Mouse (Mus musculus) forebrain, embryonic 12.5 days (tissue): ENCODE measurements at regions not wholly inside any gene's neighbourhood (a gene's known extent, or its start where the extent isn't known, plus 50 kb on each side); places are given as distances from the start of the nearest gene placed in this dataset.
A peak's percentile ranks its signal among the peaks of the same experiment; 100 is the strongest.

Experiments
- ATAC-seq: fragments of 200-750 bp; cut with Nextera tagmentation; 2 replicates; pipeline ENCODE4 v1.8.0; 2017; ENCODE audit warnings: moderate TSS enrichment; ENCODE audit not compliant: low FRiP score
- H3K27ac ChIP-seq: fragments of 300-500 bp; sonication (generic); 2 replicates; pipeline ENCODE4 v1.5.1; 2016; ENCODE audit warnings: mild to moderate bottlenecking
- H3K27me3 ChIP-seq: fragments of 300-500 bp; sonication (generic); 2 replicates; pipeline ENCODE4 v1.6.1; 2016; ENCODE audit warnings: mild to moderate bottlenecking
- H3K36me3 ChIP-seq: fragments of 300-500 bp; sonication (generic); replicated peaks from 2 replicates; pipeline ENCODE4 v1.6.1; 2016; ENCODE audit warnings: mild to moderate bottlenecking
- H3K4me1 ChIP-seq: fragments of 300-500 bp; sonication (generic); 2 replicates; pipeline ENCODE4 v1.6.1; 2016
- H3K4me2 ChIP-seq: fragments of 300-500 bp; sonication (generic); 2 replicates; pipeline ENCODE4 v1.6.1; 2016; ENCODE audit warnings: mild to moderate bottlenecking, moderate library complexity
- H3K4me3 ChIP-seq: fragments of 300-500 bp; sonication (generic); replicated peaks from 2 replicates; pipeline ENCODE4 v1.5.1; 2016; ENCODE audit warnings: mild to moderate bottlenecking
- H3K9ac ChIP-seq: fragments of 300-500 bp; sonication (generic); 2 replicates; pipeline ENCODE4 v1.6.1; 2016; ENCODE audit warnings: mild to moderate bottlenecking
- H3K9me3 ChIP-seq: fragments of 300-500 bp; sonication (generic); 2 replicates; pipeline ENCODE4 v1.6.1; 2016
- WGBS: fragments of 180-500 bp; shearing (Covaris S2); methylation state at CpG from one replicate; pipeline ENCODE4 v1.1.7; 2016; 5-methylcytosine and 5-hydroxymethylcytosine counted together

DNA sequence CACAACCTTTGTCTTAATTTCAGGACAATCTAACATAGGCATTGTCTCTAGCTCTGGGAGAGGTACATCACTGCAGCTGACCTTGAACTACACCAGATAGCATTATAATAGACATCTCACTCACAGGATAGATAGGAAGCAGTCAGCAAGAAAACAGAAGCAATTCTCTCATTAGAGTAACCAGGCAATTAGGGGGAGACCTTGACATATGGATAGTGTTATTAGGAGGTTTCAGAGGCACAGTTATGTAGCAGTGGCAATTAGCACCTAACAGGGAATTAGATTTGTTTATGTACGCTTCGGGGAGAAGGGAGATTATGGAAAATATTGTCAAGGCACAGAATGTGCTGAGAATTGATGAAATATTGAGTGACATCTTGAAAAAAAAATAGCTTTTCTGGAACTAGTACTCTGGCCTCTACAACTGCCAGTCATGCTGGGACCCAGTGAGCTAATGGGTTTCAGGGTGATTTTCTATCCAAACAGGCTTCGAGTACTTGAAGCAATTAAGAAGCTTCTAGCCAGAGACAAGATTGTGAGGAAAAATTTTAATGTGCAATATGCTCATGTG, 216.8 kb upstream of the Aco1 start:
- ATAC-seq, result peak; percentile 49; the same call in 1 of the 2 replicates
- no peaks in the 10 kb centered on the region for H3K4me1 ChIP-seq
- H3K4me2 ChIP-seq, result no peak overlapping the region
- H3K9ac ChIP-seq, result no peak overlapping the region
- WGBS, result 69% methylated on average over 3 of the region's 3 CpGs
- no peak overlapping the region for H3K4me3 ChIP-seq
- no peaks in the 10 kb centered on the region for H3K36me3 ChIP-seq
- H3K9me3 ChIP-seq, result no peaks in the 10 kb centered on the region
- no peak overlapping the region for H3K27ac ChIP-seq
- no peaks in the 10 kb centered on the region for H3K27me3 ChIP-seq

DNA sequence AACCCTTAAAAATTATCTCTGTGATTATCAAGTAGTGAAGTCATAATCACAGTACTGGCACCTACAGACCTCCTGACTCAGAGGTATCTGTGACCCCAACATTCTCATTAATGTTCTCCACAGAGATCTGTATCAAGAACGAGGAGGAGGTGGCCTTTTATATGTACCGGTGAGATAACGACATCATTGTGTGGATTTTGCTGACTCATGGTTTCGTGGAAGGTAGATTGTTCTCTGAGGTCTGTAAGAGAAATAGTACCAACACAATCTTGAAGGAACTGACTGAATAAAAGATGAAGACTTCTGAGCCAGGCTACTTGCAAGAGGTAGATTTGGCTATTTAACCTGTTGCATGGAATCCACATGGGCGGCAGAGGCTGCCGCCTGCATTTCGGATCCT, 216.3 kb upstream of the Aco1 start:
- Histone ChIP-seq H3K4me2 (no peak overlapping the region), H3K27me3 (no peaks in the 10 kb centered on the region), H3K4me3 (no peak overlapping the region), H3K4me1 (no peaks in the 10 kb centered on the region), H3K9ac (no peak overlapping the region), H3K36me3 (no peaks in the 10 kb centered on the region), H3K27ac (no peak overlapping the region), H3K9me3 (no peaks in the 10 kb centered on the region)
- WGBS, result 88% methylated on average over 7 of the region's 7 CpGs
- no peak for ATAC-seq

DNA sequence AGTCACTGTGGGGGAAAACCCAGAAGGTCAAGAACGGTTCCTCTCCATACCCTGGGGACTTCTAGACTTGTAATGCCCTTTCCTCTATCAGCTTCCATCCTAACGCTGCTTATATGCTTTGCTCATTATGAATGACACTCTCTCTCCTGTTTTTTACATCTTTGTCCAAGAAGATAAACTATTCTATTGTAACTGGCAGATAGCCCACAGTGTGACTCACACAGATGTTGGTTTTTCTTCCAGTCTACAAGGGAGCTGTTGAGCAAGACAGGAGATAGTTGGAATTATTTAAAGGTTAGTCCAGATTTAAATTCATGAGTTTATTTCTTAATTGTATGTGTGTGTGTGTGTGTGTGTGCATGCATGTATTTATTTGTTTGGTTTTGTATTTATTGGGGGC, 214.4 kb upstream of the Aco1 start:
- H3K9ac ChIP-seq, result no peak overlapping the region
- WGBS, result 92% methylated on average over 2 of the region's 2 CpGs
- H3K4me3 ChIP-seq, result no peak overlapping the region
- H3K4me2 ChIP-seq, result no peak overlapping the region
- H3K4me1 ChIP-seq, result no peaks in the 10 kb centered on the region
- H3K27ac ChIP-seq, result no peak overlapping the region
- no peaks in the 10 kb centered on the region for H3K9me3 ChIP-seq
- no peak for ATAC-seq
- H3K36me3 ChIP-seq, result no peaks in the 10 kb centered on the region
- H3K27me3 ChIP-seq, result no peaks in the 10 kb centered on the region

DNA sequence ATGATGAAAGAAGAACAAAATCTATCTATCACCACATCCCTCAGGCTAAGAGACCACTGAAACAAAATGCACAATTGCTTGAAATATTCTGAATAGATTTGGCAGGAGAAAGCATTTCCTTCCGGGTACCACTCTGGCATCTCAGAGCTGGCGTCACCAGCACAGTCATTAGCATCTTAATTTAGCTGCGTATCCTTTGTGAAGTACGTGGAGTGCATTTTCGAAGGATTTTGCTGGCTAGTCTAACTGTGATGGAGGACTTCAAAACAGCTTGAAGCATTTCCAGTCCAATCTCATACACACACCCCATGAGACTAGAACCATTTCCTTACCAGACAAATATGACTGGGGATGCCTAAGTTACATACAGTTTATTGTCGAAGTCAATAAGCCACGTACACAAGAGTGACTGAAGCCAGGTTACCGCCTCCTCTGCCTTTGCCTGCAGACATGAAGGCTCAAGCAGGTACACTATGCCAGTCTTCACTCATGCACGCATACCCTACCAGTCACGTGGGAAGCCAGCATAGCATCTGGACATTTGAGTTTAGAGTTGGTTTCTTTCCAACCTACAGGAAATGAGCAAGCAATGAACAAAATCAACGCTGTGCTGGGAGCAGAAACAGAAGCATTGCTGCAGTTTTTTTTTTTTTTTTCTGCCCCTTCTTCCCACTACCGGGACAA, 208.7 kb upstream of the Aco1 start:
- Histone ChIP-seq H3K4me1 (no peaks in the 10 kb centered on the region), H3K36me3 (no peaks in the 10 kb centered on the region), H3K4me3 (no peak overlapping the region), H3K9me3 (no peaks in the 10 kb centered on the region), H3K9ac (no peak overlapping the region), H3K4me2 (no peak overlapping the region), H3K27me3 (no peaks in the 10 kb centered on the region), H3K27ac (no peak overlapping the region)
- 87% methylated on average over 12 of the region's 12 CpGs for WGBS
- no peak for ATAC-seq

DNA sequence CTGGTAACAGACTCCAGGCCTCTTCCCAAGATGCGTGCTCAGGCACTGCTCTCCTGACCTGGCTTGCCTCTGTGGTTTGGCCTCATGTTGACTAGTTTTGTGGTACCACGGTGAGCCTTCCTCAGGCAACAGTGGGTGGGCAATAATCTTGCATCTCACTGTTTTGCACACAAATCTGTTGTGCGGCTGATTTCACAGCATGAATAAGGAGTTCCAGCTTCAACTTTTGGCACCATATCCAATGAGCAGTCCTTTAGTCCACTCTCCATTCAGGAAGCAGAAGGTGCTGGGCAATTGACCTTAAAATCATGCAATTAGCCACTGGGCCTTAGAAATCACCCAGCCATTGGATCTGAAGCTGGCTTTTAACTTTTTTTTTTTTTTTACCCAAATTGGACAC, 184.2 kb upstream of the Aco1 start:
- H3K36me3 ChIP-seq, result no peaks in the 10 kb centered on the region
- no peak for ATAC-seq
- H3K9ac ChIP-seq, result no peak overlapping the region
- no peak overlapping the region for H3K4me3 ChIP-seq
- no peaks in the 10 kb centered on the region for H3K9me3 ChIP-seq
- 83% methylated on average over 3 of the region's 3 CpGs for WGBS
- no peaks in the 10 kb centered on the region for H3K4me1 ChIP-seq
- no peak overlapping the region for H3K27ac ChIP-seq
- H3K27me3 ChIP-seq, result no peaks in the 10 kb centered on the region
- no peak overlapping the region for H3K4me2 ChIP-seq

DNA sequence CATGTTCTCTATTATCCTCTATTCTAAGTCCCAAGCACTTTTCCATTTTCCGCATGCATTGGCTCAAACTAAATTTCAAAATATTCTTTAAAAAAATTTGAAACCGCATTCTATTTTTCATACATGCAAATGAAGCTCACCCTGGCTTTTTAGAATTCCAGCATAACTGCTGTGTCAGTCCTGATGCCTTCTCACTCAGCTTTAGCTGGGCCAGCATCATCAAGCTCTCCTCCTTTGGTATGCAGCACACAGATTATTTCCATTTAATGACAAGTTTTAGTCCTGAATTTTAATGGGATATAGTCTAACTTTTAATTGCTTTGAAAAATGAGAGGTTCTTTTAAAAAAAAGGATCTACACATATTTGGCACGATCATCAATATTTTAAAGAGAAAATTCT, 174.9 kb upstream of the Aco1 start:
- ATAC-seq, result no peak
- H3K27me3 ChIP-seq, result no peaks in the 10 kb centered on the region
- no peak overlapping the region for H3K9ac ChIP-seq
- H3K27ac ChIP-seq, result no peak overlapping the region
- no peak overlapping the region for H3K4me3 ChIP-seq
- no peaks in the 10 kb centered on the region for H3K9me3 ChIP-seq
- H3K4me2 ChIP-seq, result no peak overlapping the region
- 90% methylated on average over 3 of the region's 3 CpGs for WGBS
- H3K4me1 ChIP-seq, result no peaks in the 10 kb centered on the region
- no peaks in the 10 kb centered on the region for H3K36me3 ChIP-seq

DNA sequence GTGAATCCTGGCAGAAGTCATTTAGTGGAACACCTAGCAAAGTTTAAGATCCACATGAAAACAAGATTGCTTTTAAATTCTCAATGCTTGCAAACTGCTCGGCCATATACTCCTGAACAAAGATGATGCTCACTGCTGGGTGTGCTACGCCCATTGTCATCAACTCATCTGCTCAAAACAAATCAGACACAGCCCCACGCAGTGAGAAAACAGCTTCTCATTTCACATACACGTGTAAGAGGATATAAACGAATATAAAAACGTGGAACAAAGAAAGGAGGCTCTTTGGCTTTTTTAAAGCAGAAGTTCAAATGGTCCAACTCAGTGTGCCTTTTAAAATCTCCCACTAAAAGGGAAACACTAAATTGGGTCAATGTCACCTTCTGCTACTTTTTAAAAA, 151.5 kb upstream of the Aco1 start:
- no peak overlapping the region for H3K4me3 ChIP-seq

DNA sequence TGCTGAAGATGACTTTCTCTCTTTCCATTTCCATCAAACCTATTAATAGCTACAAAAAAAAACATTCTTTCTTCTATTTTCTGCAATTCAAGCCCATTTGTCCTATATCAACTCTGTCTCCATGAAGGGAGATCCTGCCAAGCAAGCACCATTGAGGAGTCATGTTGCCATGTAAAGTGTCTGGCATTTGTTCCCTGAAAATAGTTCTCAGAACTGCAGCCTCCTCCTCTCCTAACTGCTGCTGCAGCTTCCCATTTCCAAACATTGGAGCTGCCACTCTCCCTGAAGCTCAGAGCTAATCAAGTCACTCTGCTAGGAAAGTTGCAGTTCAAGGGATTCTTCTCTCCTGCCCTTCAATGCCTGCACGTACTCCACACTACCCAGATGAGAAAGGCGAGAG, 151.0 kb upstream of the Aco1 start:
- H3K4me1 ChIP-seq, result no peaks in the 10 kb centered on the region
- 87% methylated on average over 2 of the region's 2 CpGs for WGBS
- no peaks in the 10 kb centered on the region; the same call in 1 of the 2 replicates for H3K36me3 ChIP-seq
- H3K9me3 ChIP-seq, result no peaks in the 10 kb centered on the region
- no peaks in the 10 kb centered on the region for H3K27me3 ChIP-seq
- H3K4me3 ChIP-seq, result no peak overlapping the region
- no peak for ATAC-seq
- no peak overlapping the region for H3K9ac ChIP-seq
- H3K4me2 ChIP-seq, result no peak overlapping the region
- no peak overlapping the region for H3K27ac ChIP-seq

More for the DNA sequence above, 151.5 kb upstream of the Aco1 start:
- no peak for ATAC-seq
- WGBS, result 73% methylated on average over 6 of the region's 6 CpGs
- no peaks in the 10 kb centered on the region for H3K27me3 ChIP-seq
- no peaks in the 10 kb centered on the region for H3K4me1 ChIP-seq
- no peak overlapping the region for H3K4me2 ChIP-seq
- no peaks in the 10 kb centered on the region for H3K36me3 ChIP-seq
- H3K9me3 ChIP-seq, result no peaks in the 10 kb centered on the region
- H3K27ac ChIP-seq, result no peak overlapping the region
- no peak overlapping the region for H3K9ac ChIP-seq

DNA sequence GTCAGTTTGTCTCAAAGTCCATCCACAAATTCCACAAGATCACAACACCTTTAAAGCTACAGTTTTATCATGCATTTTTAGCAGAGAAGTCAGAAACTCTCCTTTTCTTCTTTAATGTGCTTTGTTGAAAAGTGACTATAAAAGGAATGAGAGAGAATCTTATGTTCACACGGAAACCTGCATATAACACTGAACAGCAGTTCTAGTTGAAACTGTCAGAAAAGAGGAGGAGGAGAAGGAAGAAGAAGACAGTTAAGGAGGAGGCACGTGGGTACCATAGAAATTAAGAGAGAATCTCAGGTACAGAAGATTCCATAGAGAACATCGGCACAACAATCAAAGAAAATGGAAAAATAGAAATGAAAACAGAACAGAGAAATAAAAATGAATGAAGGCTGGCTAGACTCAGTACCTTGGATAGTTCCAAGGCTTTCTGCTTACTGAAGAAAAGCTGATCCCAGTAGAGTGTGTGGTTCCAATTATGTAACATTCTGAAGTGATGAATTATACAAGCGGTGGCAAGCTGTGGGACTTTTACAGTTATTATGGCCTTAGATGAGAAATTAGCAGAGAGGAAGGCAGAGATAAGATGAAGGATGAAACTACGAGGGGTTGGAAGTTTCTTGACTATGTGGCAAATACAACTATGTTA, 144.0 kb upstream of the Aco1 start:
- 77% methylated on average over 5 of the region's 5 CpGs for WGBS
- Histone ChIP-seq H3K9me3 (no peaks in the 10 kb centered on the region), H3K9ac (no peak overlapping the region), H3K4me3 (no peak overlapping the region), H3K4me2 (no peak overlapping the region), H3K27me3 (no peaks in the 10 kb centered on the region), H3K4me1 (no peaks in the 10 kb centered on the region), H3K36me3 (no peaks in the 10 kb centered on the region; the same call in 1 of the 2 replicates), H3K27ac (no peak overlapping the region)
- ATAC-seq, result no peak

DNA sequence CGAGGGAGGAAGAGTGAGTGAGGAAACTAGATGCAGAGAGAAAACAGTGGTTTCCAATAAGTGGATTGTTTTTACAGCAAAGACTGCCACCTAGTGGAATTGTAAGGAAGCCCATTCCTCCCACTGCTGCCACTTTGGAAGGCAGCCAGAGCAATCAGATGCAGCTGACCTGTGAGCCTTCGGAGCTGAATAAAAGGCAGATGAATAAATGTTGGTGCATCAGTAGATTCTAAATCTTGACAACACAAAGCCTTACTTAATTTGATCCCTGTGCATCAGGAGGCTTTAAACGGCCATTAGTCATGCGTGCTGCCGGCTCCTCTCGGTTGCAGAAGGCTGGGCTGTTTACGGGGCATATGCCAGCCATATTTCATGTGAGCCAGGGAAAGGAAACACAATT, 128.2 kb upstream of the Aco1 start:
- 49% methylated on average over 7 of the region's 7 CpGs for WGBS
- Histone ChIP-seq H3K9me3 (no peaks in the 10 kb centered on the region), H3K4me1 (no peaks in the 10 kb centered on the region), H3K36me3 (no peaks in the 10 kb centered on the region), H3K9ac (no peak overlapping the region), H3K27ac (no peak overlapping the region), H3K27me3 (no peaks in the 10 kb centered on the region), H3K4me2 (peak overlapping the region; percentile 19; the same call in 1 of the 2 replicates), H3K4me3 (no peak overlapping the region)
- ATAC-seq, result peak; percentile 87

DNA sequence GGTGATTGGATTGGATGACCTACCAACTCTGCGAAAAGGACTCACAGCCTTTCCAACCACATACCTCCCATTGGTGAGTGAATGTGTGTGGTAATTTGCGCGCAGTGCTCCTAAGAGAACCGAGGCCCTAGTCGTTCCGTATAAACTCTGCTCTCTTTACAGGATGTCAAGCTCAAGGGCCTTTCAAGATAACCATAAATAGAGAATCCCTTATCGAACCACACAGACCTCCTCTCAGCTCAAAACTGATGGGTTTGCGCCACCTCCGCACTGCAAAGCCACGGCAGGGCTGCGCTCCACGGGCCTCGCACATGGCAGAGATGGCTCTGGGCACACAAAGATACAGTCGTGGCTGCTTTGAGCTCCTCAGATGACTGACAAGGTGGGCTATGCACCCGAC, 126.0 kb upstream of the Aco1 start:
- Histone ChIP-seq H3K27me3 (no peaks in the 10 kb centered on the region), H3K27ac (no peak overlapping the region), H3K4me2 (no peak overlapping the region), H3K9me3 (no peaks in the 10 kb centered on the region), H3K9ac (no peak overlapping the region), H3K4me3 (no peak overlapping the region), H3K4me1 (no peaks in the 10 kb centered on the region), H3K36me3 (no peaks in the 10 kb centered on the region)
- no peak for ATAC-seq
- WGBS, result 93% methylated on average over 15 of the region's 15 CpGs

DNA sequence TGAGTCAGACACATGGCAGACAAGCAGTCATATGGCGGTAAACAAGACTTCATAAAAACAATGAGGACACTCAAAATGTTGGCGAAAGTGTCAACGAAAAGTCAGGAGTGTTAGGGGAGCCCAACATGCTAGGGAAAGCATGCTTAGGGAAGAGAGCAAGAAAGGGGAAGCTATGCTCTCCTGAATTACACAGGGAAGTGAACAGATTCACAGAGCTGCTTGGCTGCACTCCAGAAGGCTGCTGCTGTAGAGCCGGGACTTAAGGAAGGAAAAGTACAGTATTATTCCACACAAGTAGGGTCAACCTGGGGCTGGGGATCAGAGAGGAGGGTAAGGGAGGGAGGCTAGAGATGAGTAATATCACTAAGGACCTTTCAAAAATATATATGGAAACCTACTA, 124.7 kb upstream of the Aco1 start:
- Histone ChIP-seq H3K27ac (no peak overlapping the region), H3K9ac (no peak overlapping the region), H3K4me3 (no peak overlapping the region), H3K36me3 (no peaks in the 10 kb centered on the region), H3K9me3 (no peaks in the 10 kb centered on the region), H3K27me3 (no peaks in the 10 kb centered on the region), H3K4me1 (no peaks in the 10 kb centered on the region), H3K4me2 (no peak overlapping the region)
- WGBS, result 82% methylated on average over 4 of the region's 4 CpGs
- no peak for ATAC-seq

DNA sequence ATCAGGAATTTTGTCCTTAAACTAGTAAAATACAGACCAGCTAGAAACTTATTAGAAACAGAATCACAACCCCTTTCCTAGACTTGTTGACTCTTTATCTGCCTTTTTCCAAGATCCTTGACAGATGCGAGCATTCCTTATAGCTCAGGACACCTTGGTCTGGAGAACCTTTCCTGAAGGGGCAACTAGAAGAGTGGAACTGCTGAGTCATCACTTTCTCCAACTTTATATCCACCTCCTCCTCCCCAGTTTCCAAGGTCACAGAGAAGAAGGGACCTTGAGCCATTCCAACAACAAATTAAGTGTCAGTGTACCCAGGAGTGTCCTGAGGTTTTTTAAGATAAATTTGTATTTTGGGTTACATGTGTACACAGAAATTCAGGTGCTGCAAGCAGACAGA, 111.5 kb upstream of the Aco1 start:
- no peak for ATAC-seq
- Histone ChIP-seq H3K27me3 (no peaks in the 10 kb centered on the region), H3K4me1 (no peaks in the 10 kb centered on the region), H3K36me3 (no peaks in the 10 kb centered on the region), H3K27ac (no peak overlapping the region), H3K9ac (no peak overlapping the region), H3K9me3 (no peaks in the 10 kb centered on the region), H3K4me3 (no peak overlapping the region), H3K4me2 (no peak overlapping the region)
- WGBS, result 100% methylated on average over 1 of the region's 1 CpGs
